Mouse (Mus musculus): Measurements from ENCODE around the gene Ldlr. TPM values are rescaled to one million over a fixed set of nuclear protein-coding genes. Genes with fewer than 3 reads are reported as not detected.

The Ldlr gene
- polyA plus RNA-seq, 1 experiment from 2014 or later, result 86.7 TPM

DNA sequence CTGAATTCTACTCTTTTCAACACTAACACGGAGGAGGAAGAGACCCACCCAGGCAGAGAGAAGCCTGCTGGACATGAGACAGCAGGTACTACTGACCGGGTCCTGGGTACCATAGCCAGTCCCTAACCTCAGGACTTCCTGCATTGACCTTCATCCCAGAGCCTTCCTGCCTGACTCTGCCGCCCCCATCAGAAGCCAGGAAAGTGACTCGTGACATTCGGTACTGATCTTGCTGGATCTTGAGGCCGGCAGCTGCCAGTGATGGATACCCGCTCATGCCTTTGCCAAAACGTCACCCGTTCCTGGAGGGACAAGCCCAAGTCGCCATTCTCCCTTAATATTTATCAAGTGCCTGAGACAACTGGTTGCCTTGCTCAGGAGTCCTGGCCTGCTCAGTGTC, 25.2 kb downstream of the Ldlr start:
- Histone ChIP-seq H3K4me3 (ENCODE audit: low read length) (no peak overlapping the region), H3K36me3 (ENCODE audit: control insufficient read depth, insufficient read depth, low read length) (peaks cover 50% of the 10 kb centered on the region), H3K4me1 (ENCODE audit: control insufficient read depth, insufficient read depth, low read length) (peaks cover 17% of the 10 kb centered on the region), H3K9ac (ENCODE audit: low read depth, low read length) (peak overlapping the region; percentile 7; the same call in 1 of the 2 replicates), H3K9me3 (ENCODE audit: control insufficient read depth, low read length) (no peaks in the 10 kb centered on the region), H3K4me2 (ENCODE audit: low read depth, low read length) (no peak overlapping the region), H3K27ac (ENCODE audit: low read length) (no peak overlapping the region), H3K27me3 (replicated peaks; ENCODE audit: control insufficient read depth, insufficient read depth, low read length) (no peaks in the 10 kb centered on the region)
- no peak for ATAC-seq
- 82% methylated on average over 10 of the region's 10 CpGs for WGBS

DNA sequence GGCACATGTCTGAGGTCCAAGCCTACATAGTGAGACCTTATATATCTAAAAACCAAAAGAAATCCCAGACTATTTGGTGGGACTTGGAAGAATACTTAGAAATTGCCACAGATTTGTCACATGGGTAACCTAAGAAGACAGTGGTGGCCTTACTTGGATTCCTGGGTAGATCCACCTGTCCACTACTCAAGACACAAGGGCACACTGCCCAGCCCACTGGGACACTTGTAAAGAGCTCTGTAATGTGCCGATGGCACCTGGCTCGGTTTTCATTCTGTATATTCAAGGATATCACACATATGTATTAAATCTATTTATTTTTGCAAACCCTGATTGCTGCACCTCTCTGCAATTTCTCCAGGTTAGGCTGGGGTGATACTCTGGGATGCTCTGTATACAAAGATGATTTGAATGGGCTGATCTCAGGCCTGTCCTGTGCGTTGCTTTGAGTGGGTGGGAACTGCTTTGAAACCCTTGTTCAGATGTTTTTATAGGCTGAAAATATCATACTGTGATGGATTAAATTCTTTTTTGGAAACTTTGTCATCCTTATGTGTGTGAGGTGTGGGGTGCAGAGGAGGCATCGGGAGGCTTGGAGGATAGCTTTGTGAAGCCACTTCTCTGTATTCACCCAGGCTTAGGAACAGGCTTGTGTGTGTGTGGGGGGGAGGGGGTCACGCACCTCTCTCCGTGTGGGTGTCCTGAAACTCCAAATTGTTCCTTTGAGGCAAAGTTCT, 26.3 kb downstream of the Ldlr start:
- ATAC-seq, result no peak
- Histone ChIP-seq H3K27me3 (replicated peaks; ENCODE audit: control insufficient read depth, insufficient read depth, low read length) (no peaks in the 10 kb centered on the region), H3K9ac (ENCODE audit: low read depth, low read length) (no peak overlapping the region), H3K9me3 (ENCODE audit: control insufficient read depth, low read length) (no peaks in the 10 kb centered on the region), H3K27ac (ENCODE audit: low read length) (no peak overlapping the region), H3K4me3 (ENCODE audit: low read length) (no peak overlapping the region), H3K4me2 (ENCODE audit: low read depth, low read length) (no peak overlapping the region), H3K4me1 (ENCODE audit: control insufficient read depth, insufficient read depth, low read length) (peaks cover 26% of the 10 kb centered on the region), H3K36me3 (ENCODE audit: control insufficient read depth, insufficient read depth, low read length) (peaks cover 40% of the 10 kb centered on the region)
- WGBS, result 85% methylated on average over 6 of the region's 6 CpGs

GRCm38 (mm10) chr9:21750370-21750769, 27.1 kb downstream of the Ldlr start:
- H3K4me3 ChIP-seq (ENCODE audit: low read length), result no peak overlapping the region
- 88% methylated on average over 3 of the region's 3 CpGs for WGBS
- no peaks in the 10 kb centered on the region for H3K9me3 ChIP-seq (ENCODE audit: control insufficient read depth, low read length)
- peaks cover 30% of the 10 kb centered on the region for H3K4me1 ChIP-seq (ENCODE audit: control insufficient read depth, insufficient read depth, low read length)
- no peak overlapping the region for H3K4me2 ChIP-seq (ENCODE audit: low read depth, low read length)
- H3K36me3 ChIP-seq (ENCODE audit: control insufficient read depth, insufficient read depth, low read length), result peaks cover 35% of the 10 kb centered on the region
- H3K9ac ChIP-seq (ENCODE audit: low read depth, low read length), result no peak overlapping the region
- H3K27ac ChIP-seq (ENCODE audit: low read length), result no peak overlapping the region
- H3K27me3 ChIP-seq (replicated peaks; ENCODE audit: control insufficient read depth, insufficient read depth, low read length), result no peaks in the 10 kb centered on the region
- no peak for ATAC-seq

DNA sequence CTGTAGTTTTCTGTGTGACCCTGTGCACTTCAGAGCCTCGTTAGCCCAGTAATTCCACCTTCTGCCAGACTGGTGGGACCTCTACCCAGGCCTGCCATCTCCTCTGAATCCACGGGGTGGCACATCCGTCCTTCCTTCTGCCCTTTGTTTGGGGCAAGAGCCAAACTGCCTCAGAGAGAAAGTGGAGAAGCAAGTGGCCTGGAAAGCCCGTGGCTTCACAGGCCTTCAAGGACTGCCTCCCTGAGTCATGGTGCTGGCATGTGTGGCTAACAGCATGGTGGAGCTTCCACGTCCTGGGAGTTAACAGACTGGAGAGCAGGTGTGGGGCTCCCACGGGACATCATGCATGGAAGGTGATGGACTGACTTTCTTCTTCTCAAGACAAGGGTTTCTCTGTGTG, 28.1 kb downstream of the Ldlr start:
- H3K9me3 ChIP-seq (ENCODE audit: control insufficient read depth, low read length), result no peaks in the 10 kb centered on the region
- H3K27ac ChIP-seq (ENCODE audit: low read length), result peak overlapping the region; percentile 94
- no peak overlapping the region for H3K4me2 ChIP-seq (ENCODE audit: low read depth, low read length)
- 62% methylated on average over 6 of the region's 6 CpGs for WGBS
- H3K27me3 ChIP-seq (replicated peaks; ENCODE audit: control insufficient read depth, insufficient read depth, low read length), result no peaks in the 10 kb centered on the region
- ATAC-seq, result no peak
- H3K4me3 ChIP-seq (ENCODE audit: low read length), result no peak overlapping the region
- peaks cover 31% of the 10 kb centered on the region for H3K36me3 ChIP-seq (ENCODE audit: control insufficient read depth, insufficient read depth, low read length)
- H3K4me1 ChIP-seq (ENCODE audit: control insufficient read depth, insufficient read depth, low read length), result peaks cover 30% of the 10 kb centered on the region
- no peak overlapping the region for H3K9ac ChIP-seq (ENCODE audit: low read depth, low read length)

- Histone ChIP-seq H3K4me2 (ENCODE audit: low read depth, low read length) (0 out of 2 replicates have a peak overlapping the region, but pooled peaks have one; percentile 12), H3K36me3 (ENCODE audit: control insufficient read depth, insufficient read depth, low read length) (peaks cover 25% of the 10 kb centered on the region), H3K27ac (ENCODE audit: low read length) (peak overlapping the region; percentile 94), H3K27me3 (replicated peaks; ENCODE audit: control insufficient read depth, insufficient read depth, low read length) (no peaks in the 10 kb centered on the region), H3K9me3 (ENCODE audit: control insufficient read depth, low read length) (no peaks in the 10 kb centered on the region), H3K4me3 (ENCODE audit: low read length) (no peak overlapping the region), H3K4me1 (ENCODE audit: control insufficient read depth, insufficient read depth, low read length) (peaks cover 30% of the 10 kb centered on the region), H3K9ac (ENCODE audit: low read depth, low read length) (peak overlapping the region; percentile 56)
- peak; percentile 70 for ATAC-seq
- WGBS, result 47% methylated on average over 10 of the region's 10 CpGs
Observed at GRCm38 (mm10) chr9:21752252-21752792, 29.0 kb downstream of the Ldlr start.

GRCm38 (mm10) chr9:21754003-21754402, 30.7 kb downstream of the Ldlr start:
- H3K9ac ChIP-seq (ENCODE audit: low read depth, low read length), result 0 out of 2 replicates have a peak overlapping the region, but pooled peaks have one; percentile 37
- peaks cover 33% of the 10 kb centered on the region for H3K4me1 ChIP-seq (ENCODE audit: control insufficient read depth, insufficient read depth, low read length)
- no peaks in the 10 kb centered on the region for H3K27me3 ChIP-seq (replicated peaks; ENCODE audit: control insufficient read depth, insufficient read depth, low read length)
- ATAC-seq, result peak; percentile 64
- 55% methylated on average over 2 of the region's 2 CpGs for WGBS
- 0 out of 2 replicates have a peak overlapping the region, but pooled peaks have one; percentile 6 for H3K27ac ChIP-seq (ENCODE audit: low read length)
- no peak overlapping the region for H3K4me2 ChIP-seq (ENCODE audit: low read depth, low read length)
- no peaks in the 10 kb centered on the region for H3K9me3 ChIP-seq (ENCODE audit: control insufficient read depth, low read length)
- peaks cover 12% of the 10 kb centered on the region for H3K36me3 ChIP-seq (ENCODE audit: control insufficient read depth, insufficient read depth, low read length)
- H3K4me3 ChIP-seq (ENCODE audit: low read length), result no peak overlapping the region

GRCm38 (mm10) chr9:21754516-21755321, 31.4 kb downstream of the Ldlr start:
- Histone ChIP-seq H3K9ac (ENCODE audit: low read depth, low read length) (peak overlapping the region; percentile 37; the same call in 1 of the 2 replicates), H3K9me3 (ENCODE audit: control insufficient read depth, low read length) (no peaks in the 10 kb centered on the region), H3K4me2 (ENCODE audit: low read depth, low read length) (no peak overlapping the region), H3K4me3 (ENCODE audit: low read length) (no peak overlapping the region), H3K27me3 (replicated peaks; ENCODE audit: control insufficient read depth, insufficient read depth, low read length) (no peaks in the 10 kb centered on the region), H3K4me1 (ENCODE audit: control insufficient read depth, insufficient read depth, low read length) (peaks cover 37% of the 10 kb centered on the region), H3K27ac (ENCODE audit: low read length) (no peak overlapping the region; the same call in 1 of the 2 replicates), H3K36me3 (ENCODE audit: control insufficient read depth, insufficient read depth, low read length) (peaks cover 8% of the 10 kb centered on the region)
- ATAC-seq, result no peak
- 76% methylated on average over 13 of the region's 13 CpGs for WGBS

- H3K9me3 ChIP-seq (ENCODE audit: control insufficient read depth, low read length), result no peaks in the 10 kb centered on the region
- WGBS, result 53% methylated on average over 14 of the region's 14 CpGs
- ATAC-seq, result no peak
- H3K9ac ChIP-seq (ENCODE audit: low read depth, low read length), result peak overlapping the region; percentile 86
- H3K27me3 ChIP-seq (replicated peaks; ENCODE audit: control insufficient read depth, insufficient read depth, low read length), result no peaks in the 10 kb centered on the region
- peak overlapping the region; percentile 73 for H3K4me2 ChIP-seq (ENCODE audit: low read depth, low read length)
- peak overlapping the region; percentile 89 for H3K4me3 ChIP-seq (ENCODE audit: low read length)
- H3K36me3 ChIP-seq (ENCODE audit: control insufficient read depth, insufficient read depth, low read length), result peaks cover 8% of the 10 kb centered on the region
- H3K4me1 ChIP-seq (ENCODE audit: control insufficient read depth, insufficient read depth, low read length), result peaks cover 24% of the 10 kb centered on the region
- H3K27ac ChIP-seq (ENCODE audit: low read length), result no peak overlapping the region
Observed at GRCm38 (mm10) chr9:21758576-21759529, 35.6 kb downstream of the Ldlr start.

Measured in intestine, embryonic 16.5 days (tissue).